Mouse (Mus musculus) liver, embryonic 15.5 days (tissue): ENCODE data around the gene Ctrl. TPM values are rescaled to one million over a fixed set of nuclear protein-coding genes. Genes with fewer than 3 reads are reported as not detected.

Experiments used
- ATAC-seq: fragments of 200-750 bp; cut with Nextera tagmentation; 2 replicates; pipeline ENCODE4 v1.8.0; 2017; ENCODE audit warnings: moderate number of reproducible peaks, mild to moderate bottlenecking, moderate library complexity; ENCODE audit not compliant: insufficient read depth
- H3K27ac ChIP-seq: fragments of 300-500 bp; sonication (generic); replicated peaks from 2 replicates; pipeline ENCODE4 v1.5.1; 2015; ENCODE audit warnings: mild to moderate bottlenecking, inconsistent platforms
- H3K27me3 ChIP-seq: fragments of 300-500 bp; sonication (generic); 2 replicates; pipeline ENCODE4 v1.6.1; 2015; ENCODE audit warnings: mild to moderate bottlenecking, inconsistent platforms
- H3K36me3 ChIP-seq: fragments of 300-500 bp; sonication (generic); replicated peaks from 2 replicates; pipeline ENCODE4 v1.6.1; 2015; ENCODE audit warnings: moderate library complexity, mild to moderate bottlenecking, inconsistent platforms
- H3K4me1 ChIP-seq: fragments of 300-500 bp; sonication (generic); replicated peaks from 2 replicates; pipeline ENCODE4 v1.6.1; 2015; ENCODE audit warnings: inconsistent platforms
- H3K4me2 ChIP-seq: fragments of 300-500 bp; sonication (generic); 2 replicates; pipeline ENCODE4 v1.6.1; 2015; ENCODE audit warnings: moderate library complexity, mild to moderate bottlenecking, inconsistent platforms
- H3K4me3 ChIP-seq: fragments of 300-500 bp; sonication (generic); replicated peaks from 2 replicates; pipeline ENCODE4 v1.5.1; 2015; ENCODE audit warnings: mild to moderate bottlenecking, inconsistent platforms
- H3K9ac ChIP-seq: fragments of 300-500 bp; sonication (generic); 2 replicates; pipeline ENCODE4 v1.6.1; 2015; ENCODE audit warnings: moderate library complexity, mild to moderate bottlenecking, inconsistent platforms
- H3K9me3 ChIP-seq: fragments of 300-500 bp; sonication (generic); replicated peaks from 2 replicates; pipeline ENCODE4 v1.6.1; 2016; ENCODE audit warnings: inconsistent platforms
- whole genome bisulfite sequencing: fragments of 180-500 bp; shearing (Covaris S2); methylation state at CpG from one replicate; pipeline ENCODE4 v1.1.7; 2015; ENCODE audit warnings: mixed read lengths; ENCODE audit not compliant: insufficient replicate concordance; 5-methylcytosine and 5-hydroxymethylcytosine counted together
- microRNA-seq: library from miRNA; unstranded; fragments of <30 nt; microRNA quantifications from one replicate; pipeline ENCODE4, GENCODE M21; 2016
- polyA plus RNA-seq: library from polyadenylated mRNA; unstranded; fragments of >200 nt; fragmentation: Nextera tagmentation; extraction: Ambion mirVana; gene quantifications from 2 replicates; pipeline ENCODE4 v1.2.1, GENCODE M21; 2015

Ctrl gene
- polyA plus RNA-seq, 1 experiment from 2014 or later, result 0.20 TPM

DNA sequence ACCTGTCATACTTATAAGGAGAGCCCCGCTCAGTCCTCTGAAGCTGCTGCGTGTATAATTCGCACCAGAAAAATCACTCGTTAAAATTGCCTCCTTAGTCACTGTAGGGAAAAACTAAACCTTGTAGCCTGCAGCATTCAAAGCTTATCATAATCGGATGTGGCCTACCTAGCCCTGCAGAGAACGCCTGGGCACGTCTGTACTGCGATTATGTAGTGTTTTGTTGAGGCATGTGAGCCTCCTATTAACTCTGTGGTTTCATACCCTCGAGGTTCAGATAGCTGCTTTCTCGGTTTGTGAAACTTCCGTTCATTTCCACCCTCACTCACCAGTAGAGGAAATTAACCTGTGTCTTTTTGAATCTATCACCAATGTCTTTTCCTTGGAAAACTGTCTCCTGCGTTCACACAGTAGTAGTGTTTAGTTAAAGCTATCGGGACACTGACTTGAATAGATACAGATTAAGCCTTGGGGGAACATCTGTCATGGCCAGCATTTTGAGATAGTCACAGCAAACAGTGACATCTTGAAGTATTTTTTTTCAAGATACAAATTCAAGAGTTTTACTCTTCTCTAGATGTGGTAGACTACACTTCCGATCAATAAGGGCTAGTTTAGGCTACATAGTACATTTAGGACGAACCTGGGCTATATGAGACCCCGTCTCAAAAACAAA lies 32.6 kb downstream of the Ctrl start:
- no peaks in the 10 kb centered on the region for H3K27me3 ChIP-seq
- WGBS, result 12% methylated on average over 16 of the region's 16 CpGs
- H3K4me1 ChIP-seq, result peaks cover 22% of the 10 kb centered on the region
- peak; percentile 57 for ATAC-seq
- peak overlapping the region; percentile 99 for H3K9ac ChIP-seq
- H3K27ac ChIP-seq, result peak overlapping the region; percentile 96
- no peaks in the 10 kb centered on the region for H3K9me3 ChIP-seq
- H3K36me3 ChIP-seq, result 0 out of 2 replicates have a peak, but pooled peaks cover 3% of the 10 kb centered on the region
- peak overlapping the region; percentile 77 for H3K4me2 ChIP-seq
- H3K4me3 ChIP-seq, result peak overlapping the region; percentile 97

GRCm38 (mm10) chr8:105900180-105900940 lies 33.3 kb downstream of the Ctrl start, which contains the start of gene Pskh1:
TSS of gene Pskh1 (plus strand) at chr8:105900441.
- Histone ChIP-seq H3K4me2 (peak within 1 kb of the TSS; percentile 77), H3K9ac (peak within 1 kb of the TSS; percentile 99), H3K4me3 (peak within 1 kb of the TSS; percentile 97), H3K9me3 (no peaks in the 10 kb centered on the region), H3K27ac (peak within 1 kb of the TSS; percentile 96), H3K27me3 (no peaks in the 10 kb centered on the region), H3K4me1 (peaks cover 21% of the 10 kb centered on the region), H3K36me3 (no peaks in the 10 kb centered on the region)
- ATAC-seq, result peak; percentile 93
- under 1% methylated on average over 68 of the region's 68 CpGs for WGBS

DNA sequence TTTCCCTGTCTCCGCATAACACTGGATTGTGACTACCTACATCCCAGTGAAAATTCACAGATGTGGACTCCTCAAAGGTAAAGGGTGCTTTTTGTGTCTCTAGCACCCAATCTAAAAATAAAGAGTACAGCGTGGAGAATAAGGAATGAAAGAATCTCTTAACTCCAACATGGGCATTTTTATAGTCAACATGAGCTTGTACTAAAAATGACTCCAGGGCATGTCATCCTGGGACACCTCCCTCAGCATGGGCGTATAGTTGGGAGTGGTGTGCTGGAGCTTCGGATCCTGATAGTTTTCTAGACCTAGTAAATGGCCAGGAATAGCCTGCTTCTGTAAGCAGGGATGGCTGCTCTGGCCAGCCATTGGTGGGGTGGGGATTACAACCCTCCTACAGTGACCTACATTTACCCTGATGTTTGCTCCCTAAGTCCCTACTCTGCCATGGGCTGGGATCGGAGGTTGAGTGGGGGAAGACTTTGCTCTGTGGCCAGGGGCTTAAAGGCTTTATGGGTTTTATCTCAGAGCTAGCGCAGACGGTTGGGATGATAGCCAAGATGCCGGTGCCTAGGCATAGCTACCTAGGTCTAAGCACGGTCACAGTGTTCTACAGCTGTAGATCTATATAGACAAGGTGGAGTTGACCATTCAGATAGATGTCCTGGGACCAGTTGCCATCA lies 35.7 kb downstream of the Ctrl start:
- H3K27ac ChIP-seq, result no peak overlapping the region
- H3K27me3 ChIP-seq, result no peaks in the 10 kb centered on the region
- 70% methylated on average over 9 of the region's 9 CpGs for WGBS
- no peak overlapping the region for H3K4me2 ChIP-seq
- H3K9me3 ChIP-seq, result no peaks in the 10 kb centered on the region
- peaks cover 13% of the 10 kb centered on the region for H3K36me3 ChIP-seq
- no peak for ATAC-seq
- H3K4me3 ChIP-seq, result no peak overlapping the region
- peaks cover 24% of the 10 kb centered on the region for H3K4me1 ChIP-seq
- no peak overlapping the region for H3K9ac ChIP-seq

- H3K27ac ChIP-seq, result no peak within 1 kb of the TSS
- H3K36me3 ChIP-seq, result peaks cover 59% of the 10 kb centered on the region
- ATAC-seq, result peak; percentile 56
- no peaks in the 10 kb centered on the region for H3K27me3 ChIP-seq
- H3K4me2 ChIP-seq, result no peak within 1 kb of the TSS
- H3K9me3 ChIP-seq, result no peaks in the 10 kb centered on the region
- H3K9ac ChIP-seq, result no peak within 1 kb of the TSS
- H3K4me1 ChIP-seq, result 0 out of 2 replicates have a peak, but pooled peaks cover 3% of the 10 kb centered on the region
- no peak within 1 kb of the TSS for H3K4me3 ChIP-seq
- 43% methylated on average over 11 of the region's 11 CpGs for WGBS
These were observed 40.3 kb downstream of the Ctrl start, which contains the start of gene Nrn1l for GRCm38 (mm10) chr8:105893339-105893738. TSS of gene Nrn1l (plus strand) at chr8:105893567.

- 0 out of 2 replicates have a peak, but pooled peaks have one; percentile 16 for ATAC-seq
- Histone ChIP-seq H3K9ac (no peak overlapping the region), H3K4me1 (0 out of 2 replicates have a peak, but pooled peaks cover 3% of the 10 kb centered on the region), H3K9me3 (no peaks in the 10 kb centered on the region), H3K36me3 (peaks cover 68% of the 10 kb centered on the region), H3K4me2 (no peak overlapping the region), H3K4me3 (no peak overlapping the region), H3K27ac (no peak overlapping the region), H3K27me3 (no peaks in the 10 kb centered on the region)
- 79% methylated on average over 6 of the region's 6 CpGs for WGBS
These were observed 41.2 kb downstream of the Ctrl start for GRCm38 (mm10) chr8:105892432-105892831.

GRCm38 (mm10) chr8:105890870-105891269 lies 42.8 kb downstream of the Ctrl start:
- Histone ChIP-seq H3K4me3 (no peak overlapping the region), H3K27ac (no peak overlapping the region), H3K36me3 (peaks cover 83% of the 10 kb centered on the region), H3K27me3 (no peaks in the 10 kb centered on the region), H3K4me1 (0 out of 2 replicates have a peak, but pooled peaks cover 3% of the 10 kb centered on the region), H3K9ac (no peak overlapping the region), H3K4me2 (no peak overlapping the region), H3K9me3 (no peaks in the 10 kb centered on the region)
- 81% methylated on average over 6 of the region's 6 CpGs for WGBS
- ATAC-seq, result no peak

DNA sequence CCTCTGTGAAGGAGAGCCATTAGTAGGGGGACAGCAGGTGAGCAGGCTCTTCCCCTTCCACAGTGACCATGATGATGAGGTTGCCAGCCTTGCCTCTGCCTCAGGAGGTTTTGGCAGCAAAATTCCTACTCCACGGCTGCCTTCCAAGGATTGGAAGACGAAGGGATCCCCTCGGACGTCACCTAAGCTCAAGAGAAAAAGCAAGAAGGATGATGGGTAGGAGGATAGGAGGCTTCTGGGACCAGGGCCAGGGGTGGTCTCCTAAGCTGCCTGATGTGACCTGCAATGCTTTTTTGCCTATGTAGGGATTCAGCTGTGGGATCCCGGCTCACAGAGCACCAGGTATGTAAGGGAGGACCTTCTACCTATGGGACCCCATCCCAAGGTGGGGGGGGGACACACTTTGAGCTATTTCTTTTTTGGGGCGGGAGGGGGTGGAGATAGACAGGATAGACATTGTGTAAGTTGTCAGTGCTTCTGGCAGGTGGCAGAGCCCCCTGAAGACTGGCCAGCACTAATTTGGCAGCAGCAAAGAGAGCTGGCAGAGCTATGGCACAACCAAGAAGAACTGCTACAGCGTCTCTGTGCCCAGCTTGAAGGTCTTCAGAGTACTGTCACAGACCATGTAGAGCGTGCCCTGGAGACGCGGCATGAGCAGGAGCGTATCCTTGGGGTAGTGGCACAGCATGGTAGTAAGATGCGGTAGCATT lies 43.8 kb downstream of the Ctrl start:
- ATAC-seq, result no peak
- H3K36me3 ChIP-seq, result peaks cover 91% of the 10 kb centered on the region
- WGBS, result 91% methylated on average over 12 of the region's 12 CpGs

More for the DNA sequence above, 43.8 kb downstream of the Ctrl start:
- Histone ChIP-seq H3K4me2 (no peak overlapping the region), H3K27ac (no peak overlapping the region), H3K27me3 (no peaks in the 10 kb centered on the region), H3K9ac (no peak overlapping the region), H3K4me3 (no peak overlapping the region), H3K9me3 (no peaks in the 10 kb centered on the region), H3K4me1 (0 out of 2 replicates have a peak, but pooled peaks cover 3% of the 10 kb centered on the region)

Small RNAs within 50 kb of the gene (microRNA-seq; reads per million reads assigned to microRNA genes)
- gene Mir7074, result not detected

Other genes starting within 250 kb of the Ctrl start
- gene Carmil2, start 247.6 kb downstream of the Ctrl start, polyA plus RNA-seq, result 0.35 and 0.74 TPM in 2 replicates
- 22.4 and 23.6 TPM in 2 replicates for gene Acd, start 232.8 kb downstream of the Ctrl start, polyA plus RNA-seq
- 6.1 and 6.3 TPM in 2 replicates for gene Pard6a, start 232.7 kb downstream of the Ctrl start, polyA plus RNA-seq
- not detected in 2 replicates for gene 4933405L10Rik, start 226.2 kb downstream of the Ctrl start, polyA plus RNA-seq
- gene Enkd1, start 225.7 kb downstream of the Ctrl start, polyA plus RNA-seq, result 4.4 and 5.2 TPM in 2 replicates
- gene Gfod2, start 175.2 kb downstream of the Ctrl start, polyA plus RNA-seq, result 1.8 and 2.3 TPM in 2 replicates
- 45.0 and 52.2 TPM in 2 replicates for gene Ranbp10, start 106.5 kb downstream of the Ctrl start, polyA plus RNA-seq
- gene Tsnaxip1, start 106.1 kb downstream of the Ctrl start, polyA plus RNA-seq, result 0.07 and 0.22 TPM in 2 replicates
- 20.3 and 22.7 TPM in 2 replicates for gene Cenpt, start 80.6 kb downstream of the Ctrl start, polyA plus RNA-seq
- 31.5 and 32.2 TPM in 2 replicates for gene Thap11, start 78.7 kb downstream of the Ctrl start, polyA plus RNA-seq
- 85.2 and 94.1 TPM in 2 replicates for gene Nutf2, start 73.3 kb downstream of the Ctrl start, polyA plus RNA-seq
- gene Edc4, start 53.0 kb downstream of the Ctrl start, polyA plus RNA-seq, result 15.3 and 15.5 TPM in 2 replicates
- gene Nrn1l, start 40.3 kb downstream of the Ctrl start, polyA plus RNA-seq, result not detected in 2 replicates
- 10.3 and 12.5 TPM in 2 replicates for gene Pskh1, start 33.4 kb downstream of the Ctrl start, polyA plus RNA-seq
- 45.0 and 47.9 TPM in 2 replicates for gene Psmb10, start 4.6 kb upstream of the Ctrl start, polyA plus RNA-seq
- gene Lcat, start 9.5 kb upstream of the Ctrl start, polyA plus RNA-seq, result 70.8 and 85.2 TPM in 2 replicates
- 10.6 and 11.9 TPM in 2 replicates for gene Slc12a4, start 32.2 kb upstream of the Ctrl start, polyA plus RNA-seq
- not detected in 2 replicates for gene Dpep3, start 45.6 kb upstream of the Ctrl start, polyA plus RNA-seq
- gene Dus2, start 57.5 kb upstream of the Ctrl start, polyA plus RNA-seq, result 10.5 and 12.0 TPM in 2 replicates
- gene Dpep2nb, start 72.1 kb upstream of the Ctrl start, polyA plus RNA-seq, result not detected in 2 replicates
- 9.8 and 10.0 TPM in 2 replicates for gene Ddx28, start 78.0 kb upstream of the Ctrl start, polyA plus RNA-seq
- 2.6 and 3.0 TPM in 2 replicates for gene Nfatc3, start 125.0 kb upstream of the Ctrl start, polyA plus RNA-seq
- 13.3 and 17.0 TPM in 2 replicates for gene Esrp2, start 203.1 kb upstream of the Ctrl start, polyA plus RNA-seq
- 7.8 and 8.7 TPM in 2 replicates for gene Pla2g15, start 216.5 kb upstream of the Ctrl start, polyA plus RNA-seq
- 5.1 and 6.0 TPM in 2 replicates for gene Slc7a6, start 235.0 kb upstream of the Ctrl start, polyA plus RNA-seq